Mouse (Mus musculus) T-helper 2 cell (primary cell): ENCODE results near the gene Arl5c.

Experiments used
- in situ Hi-C: fragments of 300-600 bp; cut with MboI, MseI; formaldehyde crosslinking; loops from one replicate; pipeline ENCODE4 v1.15.1; 2025; ENCODE audit warnings: high pct_unique_total_duplicates

Gene Arl5c

DNA sequence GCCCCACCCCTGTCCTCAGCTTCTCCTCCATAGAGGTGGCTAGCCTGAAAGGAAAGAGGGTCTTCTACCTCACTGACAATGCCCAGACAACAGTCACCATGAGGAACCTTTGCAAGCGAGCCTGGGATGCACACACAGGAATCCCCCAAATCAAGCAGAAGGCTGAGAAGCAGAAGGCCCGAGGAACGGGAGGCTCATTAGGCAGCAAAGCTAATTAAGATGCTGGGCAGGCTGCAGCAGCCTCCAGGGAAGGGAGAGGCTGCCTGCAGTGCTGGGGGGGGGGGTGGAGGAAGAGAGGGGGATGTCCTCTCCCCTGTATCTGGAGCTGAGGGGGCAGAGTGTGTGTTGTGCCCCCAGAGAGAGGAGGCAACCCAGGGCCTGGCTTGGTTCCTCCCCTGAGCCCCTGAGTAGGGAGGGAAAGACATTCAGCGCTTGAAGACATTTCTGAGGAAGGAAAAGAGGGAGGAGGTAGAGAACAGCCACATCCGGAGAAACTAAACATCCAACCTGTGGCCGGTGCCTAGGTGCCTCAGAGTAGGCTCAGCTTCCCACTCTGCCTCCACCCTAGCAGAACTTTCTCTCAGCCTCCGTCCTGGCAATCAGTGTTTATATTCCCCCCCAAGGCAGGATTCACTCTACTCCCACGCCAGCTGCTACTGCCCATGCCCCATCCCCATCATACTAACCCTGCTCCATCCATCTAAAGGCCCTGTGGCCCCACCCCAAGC lies 24.1 kb upstream of the Arl5c start:
- in situ Hi-C loops = no loop called here

GRCm38 (mm10) chr11:98018858-98019641 lies 23.1 kb upstream of the Arl5c start:
- in situ Hi-C loops = no loop called here

GRCm38 (mm10) chr11:98018222-98018621 lies 22.2 kb upstream of the Arl5c start:
- in situ Hi-C loops = no loop called here

GRCm38 (mm10) chr11:98016824-98017223 lies 20.8 kb upstream of the Arl5c start:
- in situ Hi-C loops = no loop called here

- in situ Hi-C loops = no loop called here
Observed at GRCm38 (mm10) chr11:98016177-98016576, 20.2 kb upstream of the Arl5c start.

DNA sequence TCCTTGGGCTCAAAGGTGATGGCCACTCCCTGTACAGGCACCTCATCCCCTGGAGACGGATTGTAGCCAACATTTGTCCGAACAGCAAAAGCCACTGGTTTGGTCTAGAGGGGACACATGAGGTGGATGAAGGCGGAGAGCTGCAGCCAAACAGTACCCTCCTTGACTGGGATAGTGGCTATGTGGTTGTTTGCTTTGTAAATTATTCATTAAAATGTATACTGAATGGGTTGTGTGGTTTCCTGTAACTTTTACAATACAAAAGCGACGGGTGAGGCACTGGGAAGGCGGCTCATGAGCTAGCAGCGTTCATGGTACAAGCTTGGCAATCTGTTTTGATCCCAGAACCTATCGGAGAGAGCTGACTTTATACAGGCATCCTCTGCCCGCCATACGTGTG lies 16.9 kb upstream of the Arl5c start:
- in situ Hi-C loops = no loop called here

DNA sequence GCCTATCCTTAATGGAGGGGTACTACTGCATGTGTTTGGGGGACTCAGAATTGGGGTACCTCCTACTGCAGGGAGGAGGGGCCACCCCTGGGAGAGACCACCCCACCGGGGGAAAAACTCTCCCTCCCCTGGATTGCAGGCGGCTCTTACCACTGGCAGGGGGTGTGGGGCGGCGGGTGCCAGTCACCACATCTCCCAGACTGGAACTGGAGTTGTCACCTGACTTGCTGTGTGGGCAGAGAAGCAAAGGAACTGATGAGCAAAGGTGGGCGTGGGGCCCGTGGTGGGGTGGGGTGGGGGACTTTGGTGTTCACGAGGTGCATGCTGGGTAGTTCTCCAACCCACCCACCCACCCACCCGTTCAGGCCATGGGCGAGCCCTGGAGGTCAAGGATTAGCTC lies 15.7 kb upstream of the Arl5c start:
- in situ Hi-C loops = no loop called here

DNA sequence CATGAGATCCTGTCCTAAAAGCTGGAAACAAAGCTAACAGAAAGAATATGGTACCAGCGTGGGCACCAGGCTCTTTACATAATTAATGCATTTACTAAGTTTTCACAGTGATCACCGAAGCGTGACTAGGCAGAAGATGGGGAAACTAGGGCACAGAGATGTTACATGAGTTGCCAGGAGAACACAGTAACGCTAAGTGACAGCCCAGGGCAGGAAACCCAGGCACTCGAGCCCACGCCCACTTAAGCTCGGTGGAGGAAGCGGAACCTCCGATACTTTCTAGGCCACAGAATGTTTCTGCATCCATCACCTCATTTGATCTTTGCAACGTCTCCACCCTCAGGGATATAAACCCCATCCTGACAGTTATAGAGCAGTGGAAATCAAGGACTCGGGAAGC lies 12.1 kb upstream of the Arl5c start:
- in situ Hi-C loops = no loop called here

DNA sequence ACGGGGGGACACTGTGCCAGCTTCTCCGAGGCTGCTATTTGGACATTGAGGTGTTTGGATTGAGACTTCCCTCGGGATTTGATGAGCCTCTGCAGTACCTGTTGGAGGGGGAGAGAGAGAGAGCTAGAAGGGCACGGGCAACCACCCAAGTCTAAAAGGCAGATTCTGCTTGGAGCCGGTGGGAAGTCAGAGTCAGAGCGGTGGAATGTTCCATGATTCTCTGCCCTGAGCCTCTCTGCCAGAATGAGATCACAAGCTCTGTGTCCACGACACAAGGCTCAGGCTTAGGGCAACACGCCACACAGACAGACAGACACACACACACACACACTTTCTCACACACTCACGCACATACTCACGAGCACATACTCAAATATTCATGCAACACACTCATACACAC lies 9.7 kb upstream of the Arl5c start:
- in situ Hi-C loops = no loop called here

GRCm38 (mm10) chr11:98005076-98005475 lies 9.1 kb upstream of the Arl5c start:
- in situ Hi-C loops = no loop called here

- in situ Hi-C loops = no loop called here
Observed at GRCm38 (mm10) chr11:98004161-98004560, 8.2 kb upstream of the Arl5c start.

GRCm38 (mm10) chr11:98003171-98003671 lies 7.2 kb upstream of the Arl5c start:
- in situ Hi-C loops = no loop called here

DNA sequence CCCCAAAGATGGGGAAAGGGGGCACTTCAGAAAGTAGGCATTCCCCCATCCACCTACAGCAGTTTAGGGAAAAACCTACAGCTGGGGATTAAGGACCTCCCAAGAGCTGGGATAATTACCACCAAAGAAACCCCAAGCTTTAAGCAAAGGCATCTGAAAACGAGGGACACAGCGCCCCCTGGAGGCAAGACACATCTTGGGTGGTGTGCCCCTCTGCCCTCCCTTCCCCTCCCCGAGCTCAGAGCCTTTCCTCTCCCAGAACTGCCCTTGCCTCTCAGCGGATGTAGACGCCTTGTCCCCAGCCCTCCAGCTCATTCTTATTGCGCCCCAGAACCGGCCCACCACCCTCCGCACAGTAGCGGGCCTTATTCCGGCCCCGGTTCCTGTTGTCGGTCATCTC lies 6.6 kb upstream of the Arl5c start:
- in situ Hi-C loops = no loop called here

DNA sequence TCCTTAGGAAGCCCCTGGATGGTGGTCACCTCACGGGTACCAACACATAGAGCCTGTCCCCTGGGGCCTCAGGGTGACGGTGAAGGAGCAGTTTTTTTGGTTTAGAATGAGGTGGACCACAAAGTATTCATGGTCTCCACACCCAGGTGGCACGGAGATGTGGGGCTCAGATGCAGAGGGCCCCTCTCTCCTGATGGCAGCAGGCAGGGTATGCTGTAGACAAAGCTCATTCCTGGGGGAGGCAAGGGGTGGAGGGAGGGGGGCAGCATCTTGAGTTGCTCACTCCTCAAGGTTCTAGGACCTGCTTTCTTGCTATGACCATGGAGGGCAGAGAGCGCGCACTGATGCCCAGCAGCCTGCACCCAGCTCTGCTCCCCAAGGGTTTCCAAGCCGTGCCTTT lies 6.0 kb upstream of the Arl5c start:
- in situ Hi-C loops = no loop called here

- in situ Hi-C loops = no loop called here
Observed at GRCm38 (mm10) chr11:98001351-98001824, 5.4 kb upstream of the Arl5c start.

GRCm38 (mm10) chr11:98000378-98001140 lies 4.6 kb upstream of the Arl5c start:
- in situ Hi-C loops = no loop called here

DNA sequence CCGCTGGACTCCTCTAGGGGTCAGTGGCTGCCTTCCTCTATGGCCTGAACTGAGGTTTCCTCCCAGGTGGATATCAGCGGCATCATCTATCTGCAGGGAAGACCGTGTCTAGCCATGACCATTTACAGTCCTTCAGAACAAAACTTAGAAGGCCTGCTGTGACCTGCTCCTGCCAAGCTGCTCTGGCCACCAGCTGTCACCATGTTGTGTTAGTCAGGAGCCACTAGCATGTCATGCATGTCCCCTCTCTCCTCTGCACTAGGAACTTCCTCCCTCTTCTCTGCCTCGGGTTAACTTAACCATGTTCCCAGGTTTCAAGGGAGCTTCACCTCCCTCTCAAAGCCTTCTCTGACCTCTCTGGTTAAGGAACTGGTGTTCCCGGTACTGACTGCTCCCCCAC lies 3.8 kb upstream of the Arl5c start:
- in situ Hi-C loops = no loop called here

- in situ Hi-C loops = no loop called here
Observed at GRCm38 (mm10) chr11:97998898-97999608, 3.1 kb upstream of the Arl5c start.

DNA sequence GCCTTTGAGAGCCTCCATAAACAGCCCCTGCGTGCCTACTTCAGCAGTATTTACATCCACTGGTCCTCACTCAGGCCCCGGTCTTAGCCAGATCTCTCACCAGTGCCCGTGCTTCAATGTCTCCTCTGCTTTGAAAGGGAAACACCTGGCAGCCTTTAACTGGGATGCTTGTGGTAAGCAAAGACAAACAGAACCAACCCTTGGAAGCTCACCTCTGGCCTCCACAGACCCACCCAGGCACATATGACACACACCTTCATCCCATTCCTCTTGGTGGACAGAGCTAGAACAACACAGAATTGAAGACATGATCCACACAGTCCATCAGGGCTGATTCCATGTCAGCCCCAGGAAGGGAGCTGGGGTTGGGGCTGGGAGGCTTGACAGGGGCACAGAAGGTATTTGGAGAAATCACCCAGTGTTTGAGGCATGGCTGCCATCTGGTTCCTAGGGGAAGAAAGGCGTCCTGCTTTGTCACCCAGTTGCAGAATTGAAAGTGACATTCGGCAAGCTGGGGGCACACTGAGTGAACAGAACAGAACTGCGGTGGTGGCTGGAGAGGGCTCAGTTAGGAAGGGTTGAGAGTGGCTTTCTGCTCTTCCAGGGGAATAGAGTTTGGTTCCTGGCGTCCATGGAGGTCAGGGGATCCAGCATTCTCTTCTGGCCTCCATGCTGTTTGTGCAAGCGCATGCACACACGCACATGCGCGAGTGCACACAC lies 2.3 kb upstream of the Arl5c start:
- in situ Hi-C loops = no loop called here

- in situ Hi-C loops = no loop called here
Observed at GRCm38 (mm10) chr11:97997387-97997960, 1.5 kb upstream of the Arl5c start.
